Mouse (Mus musculus): ENCODE data around the gene Tmem51. TPM values are rescaled to one million over a fixed set of nuclear protein-coding genes. Genes with fewer than 3 reads are reported as not detected.

Tmem51 gene
- total RNA-seq, 1 experiment, result 13.6 TPM

- in situ Hi-C loops (cut with MboI; ENCODE audit: low sequenced_read_pairs in 2 of 2, unreplicated experiment in 2 of 2), result no loop called here
- Histone ChIP-seq H3K27ac (ENCODE audit: insufficient read depth, low read depth, low read length, poor library complexity, severe bottlenecking) (no peak overlapping the region), H3K4me3 (ENCODE audit: insufficient read depth in 1 of 2, low read depth in 1 of 2, low read length in 2 of 2, poor library complexity in 1 of 2, severe bottlenecking in 1 of 2) (no peak overlapping the region), H3K36me3 (ENCODE audit: control insufficient read depth, insufficient read depth, low read length, poor library complexity, severe bottlenecking) (peaks cover 2% of the 10 kb centered on the region; the same call in 1 of the 2 replicates), H3K4me1 (ENCODE audit: control insufficient read depth in 2 of 2, insufficient read depth in 2 of 2, low read length in 2 of 2, poor library complexity in 1 of 2) (peaks cover 14 to 44% of the 10 kb centered on the region in 2 experiments), H3K9ac (ENCODE audit: insufficient read depth, low read depth, low read length, poor library complexity, severe bottlenecking) (no peak overlapping the region), H3K9me3 (ENCODE audit: control insufficient read depth, insufficient read depth, low read depth, low read length) (no peaks in the 10 kb centered on the region)
- DNase-seq (ENCODE audit: low read depth, low spot score), result no peak
- TF ChIP-seq MAFK (IDR thresholded peaks at IDR 0.05; ENCODE audit: insufficient read depth, low read depth, low read length), result no peak
- TF ChIP-seq ZNF384 (IDR thresholded peaks at IDR 0.05; ENCODE audit: low read depth, low read length), result no peak
- TF ChIP-seq HCFC1 (IDR thresholded peaks at IDR 0.05; ENCODE audit: borderline replicate concordance, insufficient read depth, low read length), result no peak
- TF ChIP-seq ZC3H11A (IDR thresholded peaks at IDR 0.05; ENCODE audit: borderline replicate concordance, low read depth, low read length), result no peak
- no peak for TF ChIP-seq CHD2 (IDR thresholded peaks at IDR 0.05; ENCODE audit: low read depth, low read length)
Measured at GRCm38 (mm10) chr4:142059113-142059840, 24.8 kb downstream of the Tmem51 start.

- TF ChIP-seq ZC3H11A (IDR thresholded peaks at IDR 0.05; ENCODE audit: borderline replicate concordance, low read depth, low read length) (no peak), HCFC1 (IDR thresholded peaks at IDR 0.05; ENCODE audit: borderline replicate concordance, insufficient read depth, low read length) (no peak), MAFK (IDR thresholded peaks at IDR 0.05; ENCODE audit: insufficient read depth, low read depth, low read length) (no peak), ZNF384 (IDR thresholded peaks at IDR 0.05; ENCODE audit: low read depth, low read length) (no peak), CHD2 (IDR thresholded peaks at IDR 0.05; ENCODE audit: low read depth, low read length) (no peak)
- peaks cover 8 to 40% of the 10 kb centered on the region in 2 experiments; a peak in 3 of 4 replicates for H3K4me1 ChIP-seq (ENCODE audit: control insufficient read depth in 2 of 2, insufficient read depth in 2 of 2, low read length in 2 of 2, poor library complexity in 1 of 2)
- H3K36me3 ChIP-seq (ENCODE audit: control insufficient read depth, insufficient read depth, low read length, poor library complexity, severe bottlenecking), result peaks cover 2% of the 10 kb centered on the region; the same call in 1 of the 2 replicates
- H3K27ac ChIP-seq (ENCODE audit: insufficient read depth, low read depth, low read length, poor library complexity, severe bottlenecking), result no peak overlapping the region
- no peaks in the 10 kb centered on the region for H3K9me3 ChIP-seq (ENCODE audit: control insufficient read depth, insufficient read depth, low read depth, low read length)
- peak overlapping the region; percentile 9 to 14; a peak in 1 of 4 replicates for H3K4me3 ChIP-seq (ENCODE audit: insufficient read depth in 1 of 2, low read depth in 1 of 2, low read length in 2 of 2, poor library complexity in 1 of 2, severe bottlenecking in 1 of 2)
- no peak for DNase-seq (ENCODE audit: low read depth, low spot score)
- 0 out of 2 replicates have a peak overlapping the region, but pooled peaks have one; percentile 4 for H3K9ac ChIP-seq (ENCODE audit: insufficient read depth, low read depth, low read length, poor library complexity, severe bottlenecking)
- in situ Hi-C loops (cut with MboI; ENCODE audit: low sequenced_read_pairs in 2 of 2, unreplicated experiment in 2 of 2), result no loop called here
Measured at GRCm38 (mm10) chr4:142057529-142058216, 26.4 kb downstream of the Tmem51 start.

GRCm38 (mm10) chr4:142055600-142055999, 28.5 kb downstream of the Tmem51 start:
- Histone ChIP-seq H3K36me3 (ENCODE audit: control insufficient read depth, insufficient read depth, low read length, poor library complexity, severe bottlenecking) (peaks cover 2% of the 10 kb centered on the region; the same call in 1 of the 2 replicates), H3K27ac (ENCODE audit: insufficient read depth, low read depth, low read length, poor library complexity, severe bottlenecking) (no peak overlapping the region), H3K4me1 (ENCODE audit: control insufficient read depth in 2 of 2, insufficient read depth in 2 of 2, low read length in 2 of 2, poor library complexity in 1 of 2) (peaks cover 6 to 28% of the 10 kb centered on the region in 2 experiments; a peak in 2 of 4 replicates), H3K9me3 (ENCODE audit: control insufficient read depth, insufficient read depth, low read depth, low read length) (no peaks in the 10 kb centered on the region), H3K4me3 (ENCODE audit: insufficient read depth in 1 of 2, low read depth in 1 of 2, low read length in 2 of 2, poor library complexity in 1 of 2, severe bottlenecking in 1 of 2) (no peak overlapping the region), H3K9ac (ENCODE audit: insufficient read depth, low read depth, low read length, poor library complexity, severe bottlenecking) (no peak overlapping the region)
- no peak for DNase-seq (ENCODE audit: low read depth, low spot score)
- no peak for TF ChIP-seq ZC3H11A (IDR thresholded peaks at IDR 0.05; ENCODE audit: borderline replicate concordance, low read depth, low read length)
- no peak for TF ChIP-seq MAFK (IDR thresholded peaks at IDR 0.05; ENCODE audit: insufficient read depth, low read depth, low read length)
- no peak for TF ChIP-seq HCFC1 (IDR thresholded peaks at IDR 0.05; ENCODE audit: borderline replicate concordance, insufficient read depth, low read length)
- in situ Hi-C loops (cut with MboI; ENCODE audit: low sequenced_read_pairs in 2 of 2, unreplicated experiment in 2 of 2), result no loop called here

- in situ Hi-C loops (cut with MboI; ENCODE audit: low sequenced_read_pairs in 2 of 2, unreplicated experiment in 2 of 2), result no loop called here
- no peak for DNase-seq (ENCODE audit: low read depth, low spot score)
- Histone ChIP-seq H3K9me3 (ENCODE audit: control insufficient read depth, insufficient read depth, low read depth, low read length) (no peaks in the 10 kb centered on the region), H3K27ac (ENCODE audit: insufficient read depth, low read depth, low read length, poor library complexity, severe bottlenecking) (no peak overlapping the region), H3K36me3 (ENCODE audit: control insufficient read depth, insufficient read depth, low read length, poor library complexity, severe bottlenecking) (peaks cover 2% of the 10 kb centered on the region; the same call in 1 of the 2 replicates), H3K4me1 (ENCODE audit: control insufficient read depth in 2 of 2, insufficient read depth in 2 of 2, low read length in 2 of 2, poor library complexity in 1 of 2) (peaks cover 6 to 22% of the 10 kb centered on the region in 2 experiments; a peak in 2 of 4 replicates), H3K4me3 (ENCODE audit: insufficient read depth in 1 of 2, low read depth in 1 of 2, low read length in 2 of 2, poor library complexity in 1 of 2, severe bottlenecking in 1 of 2) (no peak overlapping the region), H3K9ac (ENCODE audit: insufficient read depth, low read depth, low read length, poor library complexity, severe bottlenecking) (no peak overlapping the region)
- TF ChIP-seq HCFC1 (IDR thresholded peaks at IDR 0.05; ENCODE audit: borderline replicate concordance, insufficient read depth, low read length), result no peak
- TF ChIP-seq MAFK (IDR thresholded peaks at IDR 0.05; ENCODE audit: insufficient read depth, low read depth, low read length), result peak; percentile 93
Measured at GRCm38 (mm10) chr4:142054580-142054979, 29.5 kb downstream of the Tmem51 start.
